Mouse (Mus musculus) kidney, postnatal 0 days (tissue): Measurements from ENCODE around the gene Fam83f. TPM values are rescaled to one million over a fixed set of nuclear protein-coding genes. Genes with fewer than 3 reads are reported as not detected.

ENCODE experiments used
- ATAC-seq: fragments of 200-750 bp; cut with Nextera tagmentation; replicated peaks from 2 replicates; pipeline ENCODE4 v1.8.0; 2017; ENCODE audit warnings: low read depth, moderate number of reproducible peaks, moderate TSS enrichment, moderate library complexity; ENCODE audit not compliant: low FRiP score
- DNase-seq: peaks from one replicate; pipeline ENCODE4 v3.0.0-alpha.2; 2016; ENCODE audit warnings: low spot score
- H3K27ac ChIP-seq: fragments of 300-500 bp; sonication (generic); 2 replicates; pipeline ENCODE4 v1.5.1; 2014; ENCODE audit warnings: mild to moderate bottlenecking
- H3K27me3 ChIP-seq: fragments of 300-500 bp; sonication (generic); 2 replicates; pipeline ENCODE4 v1.6.1; 2014; ENCODE audit warnings: low read length, mixed read lengths; ENCODE audit not compliant: insufficient read depth
- H3K36me3 ChIP-seq: fragments of 300-500 bp; sonication (generic); 2 replicates; pipeline ENCODE4 v1.6.1; 2014; ENCODE audit warnings: low read length, mixed read lengths; ENCODE audit not compliant: insufficient read depth
- H3K4me1 ChIP-seq: fragments of 300-500 bp; sonication (generic); replicated peaks from 2 replicates; pipeline ENCODE4 v1.6.1; 2014; ENCODE audit warnings: antibody characterized with exemption, low read length, mixed read lengths; ENCODE audit not compliant: insufficient read depth
- H3K4me2 ChIP-seq: fragments of 300-500 bp; sonication (generic); 2 replicates; pipeline ENCODE4 v1.6.1; 2014; ENCODE audit warnings: mild to moderate bottlenecking, low read length, moderate library complexity, mixed read lengths
- H3K4me3 ChIP-seq: fragments of 300-500 bp; sonication (generic); replicated peaks from 2 replicates; pipeline ENCODE4 v1.5.1; 2014; ENCODE audit warnings: low read depth, low read length
- H3K9ac ChIP-seq: fragments of 300-500 bp; sonication (generic); 2 replicates; pipeline ENCODE4 v1.6.1; 2014; ENCODE audit warnings: low read depth, low read length
- H3K9me3 ChIP-seq: fragments of 300-500 bp; sonication (generic); replicated peaks from 2 replicates; pipeline ENCODE4 v1.6.1; 2016; ENCODE audit warnings: low read length, inconsistent platforms, mixed read lengths
- CTCF ChIP-seq: IDR thresholded peaks from 2 replicates; pipeline ENCODE4 v1.5.1; 2016; ENCODE audit warnings: antibody characterized with exemption, low read depth, mild to moderate bottlenecking, moderate library complexity
- WGBS: fragments of 180-500 bp; shearing (Covaris S2); extraction: QIAGEN DNeasy Blood & Tissue Kit; methylation state at CpG from one replicate; pipeline ENCODE4 v1.1.7; 2014; 5-methylcytosine and 5-hydroxymethylcytosine counted together
- polyA plus RNA-seq: library from polyadenylated mRNA; unstranded; fragments of >200 nt; fragmentation: Nextera tagmentation; extraction: Ambion mirVana; gene quantifications from 2 replicates; pipeline ENCODE4 v1.2.1, GENCODE M21; 2015

The Fam83f gene
- polyA plus RNA-seq = 5.6 and 6.1 TPM in 2 replicates

DNA sequence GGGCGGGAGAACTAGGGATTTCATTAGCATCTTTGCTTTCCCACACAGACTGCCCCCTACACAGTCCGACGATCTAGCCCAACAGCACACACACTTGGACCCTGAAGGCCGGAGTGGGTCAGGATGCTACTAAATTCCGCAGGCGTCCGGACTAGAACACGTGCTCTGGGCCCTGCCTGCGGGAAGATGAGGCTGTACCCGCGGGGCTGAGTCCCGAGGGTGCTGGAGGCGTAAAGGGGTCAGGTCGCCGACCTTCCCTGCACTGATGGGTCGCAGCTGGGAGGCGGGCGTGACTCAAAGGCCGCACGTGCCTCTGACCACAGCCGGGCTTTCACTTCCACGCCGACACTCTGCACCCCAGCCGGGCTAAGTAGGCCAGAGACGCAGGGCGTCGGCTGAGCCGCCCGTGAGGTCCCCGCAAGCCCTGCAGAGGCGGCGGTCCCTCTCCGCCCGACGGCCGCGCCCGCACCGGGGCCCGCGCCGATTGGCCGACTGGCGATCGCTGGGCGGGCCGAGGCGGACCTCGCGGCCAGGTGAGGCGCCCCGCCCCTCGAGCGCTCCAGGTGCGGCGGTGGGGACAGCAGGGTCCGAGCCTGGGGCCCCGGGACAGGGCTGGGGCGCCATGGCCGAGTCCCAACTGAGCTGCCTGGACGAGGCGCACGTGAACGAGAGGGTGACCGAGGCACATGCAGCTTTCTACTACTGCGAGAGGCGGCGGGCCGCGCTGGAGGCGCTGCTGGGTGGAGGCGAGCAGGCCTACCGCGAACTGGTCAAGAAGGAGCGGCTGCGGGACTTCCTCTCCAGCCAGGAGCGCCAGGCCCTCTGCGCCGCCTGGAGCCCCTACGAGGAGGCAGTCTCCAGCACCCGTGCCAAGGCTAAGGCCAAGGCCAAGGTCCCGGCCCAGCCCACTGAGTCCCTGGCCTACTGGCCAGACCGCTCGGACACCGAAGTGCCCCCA, at the start of gene Fam83f:
Gene Fam83f (plus strand): TSS at position 553 of the 958 bp plus-strand sequence.
- Histone ChIP-seq H3K27ac (no peak within 1 kb of the TSS), H3K27me3 (no peaks in the 10 kb centered on the region), H3K4me1 (0 out of 2 replicates have a peak, but pooled peaks cover 9% of the 10 kb centered on the region), H3K9ac (peak within 1 kb of the TSS; percentile 57), H3K36me3 (no peaks in the 10 kb centered on the region), H3K9me3 (no peaks in the 10 kb centered on the region), H3K4me2 (peak within 1 kb of the TSS; percentile 65), H3K4me3 (peak within 1 kb of the TSS; percentile 37)
- TF ChIP-seq CTCF = no peak
- WGBS = 6% methylated on average over 85 of the region's 85 CpGs
- ATAC-seq (peak; percentile 80), DNase-seq (peak; percentile 34)

DNA sequence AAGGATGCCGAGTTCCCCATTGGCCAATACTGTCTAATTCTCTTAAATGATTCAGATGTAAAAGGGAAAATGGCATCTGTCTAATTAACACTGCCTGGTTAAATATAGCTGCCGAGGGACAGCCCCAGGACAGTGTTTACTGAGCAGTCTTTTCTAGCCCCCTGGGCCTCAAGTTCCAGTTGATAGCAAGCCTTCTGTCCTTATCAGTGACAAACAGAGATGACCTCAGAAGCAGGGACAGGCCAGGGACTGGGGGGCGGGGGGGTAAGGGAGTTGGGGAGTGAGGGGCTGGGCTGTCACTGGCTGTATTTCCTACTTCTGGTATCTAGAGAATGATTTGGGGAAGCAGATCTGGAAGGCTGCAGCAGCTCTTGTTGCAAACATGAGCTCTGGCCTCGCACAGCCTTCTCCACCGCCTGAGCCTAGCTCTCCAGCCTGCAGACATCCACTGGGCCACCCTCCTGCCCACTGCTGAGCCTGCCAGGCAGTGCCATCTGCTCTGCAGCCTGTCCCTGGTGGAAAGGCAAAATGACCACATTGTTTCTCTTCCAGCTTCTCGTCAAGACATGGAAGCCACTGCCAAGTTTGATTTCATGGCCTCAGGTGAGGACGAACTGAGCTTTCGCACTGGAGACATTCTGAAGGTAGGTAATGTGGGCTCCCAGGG, 48.3 kb upstream of the Fam83f start:
- Histone ChIP-seq H3K9me3 (no peaks in the 10 kb centered on the region), H3K4me1 (no peaks in the 10 kb centered on the region), H3K27me3 (no peaks in the 10 kb centered on the region), H3K36me3 (no peaks in the 10 kb centered on the region), H3K9ac (no peak overlapping the region), H3K4me2 (no peak overlapping the region), H3K4me3 (no peak overlapping the region), H3K27ac (no peak overlapping the region)
- no peak for DNase-seq
- WGBS = 63% methylated on average over 8 of the region's 8 CpGs
- no peak for TF ChIP-seq CTCF
- ATAC-seq = no peak

DNA sequence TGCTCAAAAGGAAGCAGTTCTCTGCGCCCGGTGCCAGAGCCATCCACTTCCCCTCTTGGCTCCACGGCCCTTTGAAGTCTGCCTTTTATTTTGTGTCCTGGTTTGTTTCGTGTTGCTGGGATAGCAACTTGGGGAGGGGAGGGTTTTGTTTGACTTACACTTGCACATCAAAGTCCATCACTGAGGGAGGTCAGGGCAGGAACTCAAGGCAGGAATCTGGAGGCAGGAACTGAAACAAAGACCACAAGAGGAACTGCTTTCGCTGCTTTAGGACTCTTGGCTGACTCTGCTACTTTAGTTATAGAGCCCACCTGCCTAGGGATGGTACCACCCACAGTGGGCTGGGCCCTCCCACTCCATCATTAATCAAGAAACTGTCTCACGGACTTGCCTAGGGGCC, 45.2 kb upstream of the Fam83f start:
- 55% methylated on average over 6 of the region's 6 CpGs for WGBS
- H3K9ac ChIP-seq = no peak overlapping the region
- no peak for TF ChIP-seq CTCF

DNA sequence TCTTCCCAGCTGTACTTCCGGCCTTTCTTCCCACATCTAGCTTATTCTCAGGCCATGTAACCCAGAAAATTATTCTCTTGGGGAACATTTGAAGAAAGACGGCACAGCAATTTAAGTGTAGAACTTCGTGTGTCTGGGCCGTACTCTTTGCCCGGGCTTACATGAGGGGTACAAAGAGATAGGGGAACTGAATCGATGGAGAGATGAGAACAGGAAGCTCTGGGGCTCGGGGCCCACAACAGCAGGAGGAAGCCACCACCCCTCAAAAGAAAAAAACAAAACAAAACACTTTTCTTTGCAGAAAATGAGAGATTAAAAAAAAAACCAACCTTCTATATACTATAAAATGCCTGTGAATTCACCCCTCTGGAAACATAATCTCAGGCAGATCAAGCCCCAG, 41.5 kb upstream of the Fam83f start:
- Histone ChIP-seq H3K4me2 (0 out of 2 replicates have a peak overlapping the region, but pooled peaks have one; percentile 15), H3K4me1 (no peaks in the 10 kb centered on the region), H3K4me3 (no peak overlapping the region), H3K36me3 (no peaks in the 10 kb centered on the region), H3K27ac (no peak overlapping the region), H3K9me3 (no peaks in the 10 kb centered on the region), H3K27me3 (no peaks in the 10 kb centered on the region), H3K9ac (no peak overlapping the region)
- DNase-seq = no peak
- ATAC-seq = no peak
- TF ChIP-seq CTCF = no peak
- WGBS = 78% methylated on average over 7 of the region's 7 CpGs

More for the DNA sequence above, 45.2 kb upstream of the Fam83f start:
- no peaks in the 10 kb centered on the region for H3K4me1 ChIP-seq
- H3K4me3 ChIP-seq = no peak overlapping the region
- no peak overlapping the region for H3K4me2 ChIP-seq
- ATAC-seq (no peak), DNase-seq (no peak)
- no peaks in the 10 kb centered on the region for H3K36me3 ChIP-seq
- H3K27me3 ChIP-seq = no peaks in the 10 kb centered on the region
- H3K27ac ChIP-seq = no peak overlapping the region
- no peaks in the 10 kb centered on the region for H3K9me3 ChIP-seq

DNA sequence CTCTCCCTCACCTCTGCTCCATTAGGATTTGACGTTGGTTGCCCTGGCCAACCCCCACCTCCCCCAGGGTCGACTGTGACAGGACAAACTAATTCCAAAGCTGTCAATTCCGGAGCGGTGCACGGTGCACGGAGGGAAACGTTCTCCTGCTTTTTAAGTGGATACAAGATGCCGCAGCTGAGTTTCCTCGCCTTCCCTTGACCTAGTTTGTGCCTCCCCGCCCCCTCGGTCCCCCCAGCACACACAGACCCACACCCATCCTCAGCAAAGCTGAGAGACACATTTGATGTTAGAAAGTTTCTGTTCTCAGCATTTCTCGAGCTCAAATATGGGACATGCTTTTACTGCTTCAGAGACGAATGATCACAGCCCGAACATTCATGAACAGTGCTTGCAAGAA, 40.9 kb upstream of the Fam83f start:
- Histone ChIP-seq H3K36me3 (no peaks in the 10 kb centered on the region), H3K9me3 (no peaks in the 10 kb centered on the region), H3K4me2 (peak overlapping the region; percentile 15; the same call in 1 of the 2 replicates), H3K27me3 (no peaks in the 10 kb centered on the region), H3K27ac (no peak overlapping the region), H3K4me3 (no peak overlapping the region), H3K4me1 (no peaks in the 10 kb centered on the region), H3K9ac (no peak overlapping the region)
- no peak for DNase-seq
- no peak for TF ChIP-seq CTCF
- ATAC-seq = no peak
- 33% methylated on average over 14 of the region's 14 CpGs for WGBS

- no peak for TF ChIP-seq CTCF
- ATAC-seq = no peak
Observed at GRCm38 (mm10) chr15:80631311-80631710, 40.3 kb upstream of the Fam83f start.

More at GRCm38 (mm10) chr15:80631311-80631710, 40.3 kb upstream of the Fam83f start:
- Histone ChIP-seq H3K36me3 (no peaks in the 10 kb centered on the region), H3K4me2 (no peak overlapping the region), H3K4me3 (no peak overlapping the region), H3K27ac (no peak overlapping the region), H3K27me3 (no peaks in the 10 kb centered on the region), H3K9ac (no peak overlapping the region), H3K9me3 (no peaks in the 10 kb centered on the region), H3K4me1 (no peaks in the 10 kb centered on the region)
- 84% methylated on average over 2 of the region's 2 CpGs for WGBS
- no peak for DNase-seq
